Mouse (Mus musculus): ENCODE results near the gene Sipa1l2. TPM values are rescaled to one million over a fixed set of nuclear protein-coding genes. Genes with fewer than 3 reads are reported as not detected.

Gene Sipa1l2
- total RNA-seq, 2 experiments from 2014 or later, result 37.7 to 41.5 TPM

DNA sequence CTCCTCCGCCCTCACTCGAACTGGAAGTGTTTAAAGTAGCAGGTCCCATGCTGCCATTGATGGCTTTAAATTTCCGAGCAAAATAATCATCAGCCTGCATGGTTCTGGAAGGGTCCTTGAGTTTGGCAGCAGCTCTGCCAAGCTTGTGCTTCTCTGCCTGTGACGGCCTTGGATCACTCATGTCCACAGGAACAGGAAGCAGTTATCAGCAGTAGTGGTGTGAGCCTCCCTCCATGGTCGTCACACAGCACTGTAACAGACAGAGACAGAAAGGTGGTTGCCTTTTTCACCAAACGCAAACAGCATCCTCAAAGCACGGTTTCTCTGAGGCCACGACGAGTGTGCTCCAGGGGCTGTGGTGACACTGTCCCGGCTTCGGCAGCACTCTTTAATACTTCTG is 77.2 kb downstream of the Sipa1l2 start:
- intact Hi-C loops (cut with DNase I), result no loop called here

DNA sequence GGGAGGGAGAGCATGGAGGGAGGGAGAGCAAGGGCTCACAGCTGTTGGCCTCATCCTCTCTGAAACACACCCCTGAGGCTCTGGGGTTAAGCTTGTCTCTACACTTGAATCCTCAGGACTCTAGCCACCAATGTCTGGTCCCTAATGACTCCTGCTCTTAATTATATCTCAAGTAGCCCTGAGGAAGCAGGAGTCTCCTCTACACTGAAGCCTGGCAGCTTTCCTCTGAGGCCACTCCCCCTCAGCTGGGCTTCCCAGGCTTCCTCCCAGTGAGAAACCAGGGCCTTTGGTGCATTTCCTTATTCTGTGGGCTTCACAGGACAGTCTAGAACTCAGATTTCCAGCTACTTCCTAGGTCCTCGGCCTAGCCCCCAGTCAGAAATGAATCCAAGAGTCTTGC is 80.9 kb downstream of the Sipa1l2 start:
- intact Hi-C loops (cut with DNase I), result no loop called here
- no peak for DNase-seq (ENCODE audit: low spot score in 2 of 2)

More for the DNA sequence above, 77.2 kb downstream of the Sipa1l2 start:
- DNase-seq (ENCODE audit: low spot score in 2 of 2), result no peak

DNA sequence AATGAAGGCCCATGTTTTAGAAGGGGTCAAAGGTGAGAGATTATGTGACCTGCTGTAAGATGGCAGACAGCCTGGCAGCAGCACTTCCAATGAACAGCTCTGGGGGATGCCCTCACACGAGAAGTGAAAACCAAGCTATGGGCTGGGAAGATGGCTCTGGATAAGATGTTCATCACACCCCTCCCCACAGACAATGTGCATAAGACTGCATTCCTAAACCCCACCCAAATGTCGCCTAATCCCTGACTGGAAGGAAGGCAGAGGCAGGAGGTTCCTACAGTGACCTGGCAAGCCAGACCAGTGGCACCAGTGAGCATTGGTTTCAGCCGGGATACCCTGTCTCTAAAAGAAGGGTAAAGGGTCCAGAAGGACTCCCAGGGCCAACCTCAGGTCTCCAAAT is 83.9 kb downstream of the Sipa1l2 start:
- DNase-seq (ENCODE audit: low spot score in 2 of 2), result no peak
- intact Hi-C loops (cut with DNase I), result no loop called here

DNA sequence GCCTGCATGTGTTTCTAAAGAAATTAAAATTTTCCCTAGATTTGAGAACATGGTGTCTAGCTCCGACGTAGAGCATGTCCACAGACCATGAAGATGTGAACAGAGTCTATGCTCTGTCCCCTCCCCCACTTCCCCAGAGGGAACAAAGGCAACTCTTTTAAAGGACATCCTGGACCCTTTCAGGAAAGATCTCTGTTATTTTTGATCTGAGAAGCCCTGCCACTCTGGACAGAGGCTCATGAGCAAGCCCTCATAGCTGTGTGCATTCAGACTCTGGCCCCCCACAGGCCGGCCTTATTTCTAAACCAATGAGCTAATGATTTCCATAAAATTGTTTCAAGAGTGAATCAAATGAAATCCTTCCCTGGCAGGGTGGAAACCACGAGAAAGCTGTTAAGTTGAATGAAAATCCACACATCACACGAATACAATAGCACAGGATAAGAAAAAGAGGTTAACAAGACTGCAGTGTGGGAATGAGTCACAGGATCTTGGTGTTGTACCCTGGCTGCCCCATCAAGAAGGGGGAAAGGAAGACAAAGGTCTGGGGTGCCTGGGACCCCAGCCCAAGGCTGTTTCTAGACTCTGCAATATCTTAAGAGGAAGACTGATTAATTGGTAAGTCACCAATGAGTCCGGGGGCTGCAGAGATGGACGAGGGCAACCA is 84.9 kb downstream of the Sipa1l2 start:
- DNase-seq (ENCODE audit: low spot score in 2 of 2), result no peak
- intact Hi-C loops (cut with DNase I), result no loop called here

DNA sequence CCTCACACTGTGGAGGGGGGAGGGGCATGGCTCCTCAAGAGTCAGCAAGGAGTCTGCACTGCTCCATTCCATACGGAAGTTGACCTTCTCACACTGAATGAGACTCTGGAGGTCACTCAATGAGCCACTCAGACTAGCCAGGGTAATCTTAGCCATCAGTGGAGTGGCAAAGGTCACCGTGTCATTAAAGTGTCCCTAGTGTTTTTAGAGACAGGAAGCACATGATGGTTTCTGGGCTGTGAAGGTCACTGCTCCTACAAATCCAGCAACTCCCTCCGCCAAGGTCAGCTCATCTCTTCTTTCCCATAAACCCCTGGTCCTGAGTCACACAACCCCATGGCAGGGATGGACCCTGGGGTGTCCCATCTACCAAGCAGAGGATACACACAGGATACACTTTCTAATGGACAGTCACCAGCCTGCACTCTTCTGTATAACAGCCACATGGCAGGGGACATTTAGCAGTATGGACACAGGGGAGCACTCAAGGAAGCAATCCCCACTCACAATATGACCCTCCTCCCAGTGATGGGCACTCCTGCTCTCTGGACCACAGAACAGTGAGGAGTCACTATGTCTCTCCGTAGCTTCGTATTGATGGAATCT is 87.0 kb downstream of the Sipa1l2 start:
- DNase-seq (ENCODE audit: low spot score in 2 of 2), result no peak
- intact Hi-C loops (cut with DNase I), result no loop called here

DNA sequence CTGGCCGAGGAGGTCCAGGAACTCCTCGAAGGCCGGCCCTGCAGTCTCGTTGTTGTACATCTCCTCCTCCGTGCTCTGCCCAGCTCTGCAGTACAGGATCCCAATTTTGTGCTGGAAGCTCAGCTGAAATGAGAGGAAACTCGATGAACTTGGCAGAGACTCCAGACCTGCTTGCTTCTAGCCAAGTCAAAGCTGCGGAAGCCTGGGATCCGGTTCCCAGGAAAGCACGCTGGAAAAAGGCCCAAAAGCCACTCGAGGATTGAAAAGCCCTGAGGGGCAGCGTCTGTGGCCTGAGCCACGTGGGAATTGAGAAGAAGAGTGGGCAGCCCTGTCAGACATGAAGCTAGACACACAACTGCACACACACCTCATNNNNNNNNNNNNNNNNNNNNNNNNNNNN is 94.7 kb downstream of the Sipa1l2 start:
- intact Hi-C loops (cut with DNase I), result no loop called here
- peak; percentile 22 to 55 for DNase-seq (ENCODE audit: low spot score in 2 of 2)

DNA sequence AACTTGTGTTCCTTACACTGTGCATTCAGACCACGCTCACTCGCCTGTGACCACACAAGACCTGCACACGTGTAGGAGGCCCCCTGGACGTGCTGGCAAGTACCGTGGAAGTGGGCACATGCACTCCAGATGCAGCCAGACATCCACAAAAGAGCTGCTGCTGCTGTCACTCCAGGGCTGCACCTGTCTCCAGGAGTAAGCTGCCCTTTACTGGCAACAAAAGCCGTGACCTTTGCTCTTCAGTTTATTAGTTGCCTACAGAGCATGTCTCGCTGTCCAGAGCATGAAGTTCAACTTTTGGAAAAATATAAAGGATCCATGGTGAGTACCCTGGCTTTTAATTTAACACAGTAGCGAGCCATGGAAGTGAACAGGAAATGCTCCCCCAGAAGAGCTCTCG is 98.2 kb downstream of the Sipa1l2 start:
- DNase-seq (ENCODE audit: low spot score in 2 of 2), result no peak
- intact Hi-C loops (cut with DNase I), result no loop called here

DNA sequence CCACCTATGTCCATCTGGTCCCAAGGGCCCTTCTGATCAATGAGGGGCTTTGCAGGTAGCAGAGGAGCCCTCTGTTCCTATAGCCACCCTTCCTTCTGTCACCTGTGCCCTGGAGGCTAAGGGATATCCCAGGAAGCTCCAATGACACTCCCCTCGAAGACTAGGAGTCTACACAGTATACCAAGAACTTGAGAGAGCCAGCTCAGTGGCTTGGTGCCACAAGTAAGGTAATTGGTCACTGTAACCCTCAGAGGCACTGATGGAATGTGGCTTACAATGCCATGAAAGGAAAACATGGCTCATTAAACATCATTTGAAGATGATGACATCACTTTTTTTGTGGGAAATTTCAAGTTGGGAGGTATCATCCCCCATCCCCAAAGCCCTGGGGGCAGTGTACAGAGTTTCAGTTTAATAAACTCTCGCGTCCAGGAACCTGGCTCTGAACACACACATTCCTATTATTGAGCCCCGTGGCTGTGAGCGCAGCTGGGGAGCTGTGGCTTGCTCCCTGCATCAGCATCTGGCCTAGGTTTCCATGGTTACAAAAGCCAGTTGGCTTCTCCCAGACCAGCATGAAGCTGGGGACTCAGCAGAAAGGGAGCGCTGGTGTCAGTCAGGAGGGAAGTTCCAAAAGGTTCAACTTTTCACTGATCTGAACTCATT is 104.3 kb downstream of the Sipa1l2 start:
- intact Hi-C loops (cut with DNase I), result no loop called here
- no peak for DNase-seq (ENCODE audit: low spot score in 2 of 2)

DNA sequence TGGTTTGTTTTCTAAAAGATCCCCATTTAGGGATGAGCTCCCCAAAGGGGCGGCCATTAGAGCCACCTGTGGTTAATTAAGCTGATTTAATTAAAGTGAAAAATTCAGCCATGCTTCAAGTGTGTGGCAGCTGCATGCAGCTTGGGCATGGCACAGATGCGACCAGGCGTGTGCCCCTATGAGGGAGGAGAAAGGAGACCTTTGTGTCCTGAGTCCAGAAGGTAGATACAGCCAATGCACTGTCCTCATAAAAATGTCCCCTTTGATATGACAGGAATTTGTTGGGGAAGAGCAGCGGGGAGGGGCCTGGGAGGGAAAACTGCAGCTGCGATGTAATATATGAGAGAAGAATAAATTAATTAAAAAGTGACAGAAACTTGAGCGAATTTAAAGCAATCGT is 106.7 kb downstream of the Sipa1l2 start:
- intact Hi-C loops (cut with DNase I), result no loop called here
- no peak for DNase-seq (ENCODE audit: low spot score in 2 of 2)

DNA sequence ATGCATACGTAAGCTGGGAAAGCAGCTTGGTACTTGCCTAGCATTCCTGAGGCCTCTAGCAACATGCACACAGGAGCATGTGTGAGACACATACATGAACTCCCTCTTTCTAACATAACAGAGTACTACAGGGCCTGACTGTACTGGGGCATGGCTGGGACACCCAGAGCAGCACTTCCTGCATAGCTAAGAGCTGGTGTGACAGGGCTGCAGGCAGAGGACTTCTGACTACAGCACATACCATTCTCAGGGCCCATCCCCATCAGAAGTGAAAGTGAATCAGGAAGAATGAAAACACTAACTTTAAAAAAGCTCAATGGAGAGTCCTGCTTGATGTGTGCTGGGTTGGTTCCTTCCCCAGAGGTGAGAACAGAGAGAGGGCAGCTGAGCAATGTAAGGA is 108.1 kb downstream of the Sipa1l2 start:
- intact Hi-C loops (cut with DNase I), result no loop called here
- DNase-seq (ENCODE audit: low spot score in 2 of 2), result no peak

DNA sequence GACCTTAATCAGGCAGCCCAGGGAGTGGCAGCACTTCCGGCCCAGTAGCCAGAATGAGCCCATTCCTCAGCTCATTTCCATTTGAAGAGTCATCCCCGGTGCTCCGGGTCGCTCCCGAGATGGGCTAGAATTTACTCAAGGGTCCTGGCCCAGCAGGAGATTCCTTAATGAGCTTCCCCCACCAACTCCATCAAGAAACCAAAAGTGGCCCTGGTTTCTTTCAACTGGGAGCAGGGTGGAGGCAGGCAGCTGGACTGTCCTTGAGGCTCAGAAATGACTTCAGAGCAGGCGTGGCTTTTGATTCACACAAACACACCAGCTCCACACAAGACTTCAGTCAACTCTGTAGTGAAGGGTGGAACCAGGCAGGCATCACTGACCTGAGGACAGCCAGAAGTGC is 109.0 kb downstream of the Sipa1l2 start:
- no peak for DNase-seq (ENCODE audit: low spot score in 2 of 2)
- intact Hi-C loops (cut with DNase I), result no loop called here

DNA sequence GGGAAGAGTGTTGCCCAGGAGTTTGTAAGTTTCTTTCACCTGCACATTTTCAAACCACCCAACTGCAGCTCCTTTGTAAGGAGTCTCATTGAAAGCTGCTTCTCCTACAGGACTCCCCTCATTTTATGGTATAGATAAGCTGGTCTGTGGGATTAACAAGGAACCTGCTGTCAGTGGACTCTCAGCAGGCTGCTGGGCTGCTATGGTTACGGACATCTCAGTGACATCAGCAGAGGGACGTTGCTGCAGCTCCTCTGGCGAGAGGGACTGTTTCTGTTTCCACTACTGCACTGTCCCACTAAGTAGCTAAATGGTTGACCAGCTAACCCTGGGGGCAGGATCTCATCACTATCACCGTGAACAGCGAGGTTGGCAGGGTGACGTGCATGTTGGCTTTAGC is 120.6 kb downstream of the Sipa1l2 start:
- no peak for DNase-seq (ENCODE audit: low spot score in 2 of 2)
- intact Hi-C loops (cut with DNase I), result no loop called here

DNA sequence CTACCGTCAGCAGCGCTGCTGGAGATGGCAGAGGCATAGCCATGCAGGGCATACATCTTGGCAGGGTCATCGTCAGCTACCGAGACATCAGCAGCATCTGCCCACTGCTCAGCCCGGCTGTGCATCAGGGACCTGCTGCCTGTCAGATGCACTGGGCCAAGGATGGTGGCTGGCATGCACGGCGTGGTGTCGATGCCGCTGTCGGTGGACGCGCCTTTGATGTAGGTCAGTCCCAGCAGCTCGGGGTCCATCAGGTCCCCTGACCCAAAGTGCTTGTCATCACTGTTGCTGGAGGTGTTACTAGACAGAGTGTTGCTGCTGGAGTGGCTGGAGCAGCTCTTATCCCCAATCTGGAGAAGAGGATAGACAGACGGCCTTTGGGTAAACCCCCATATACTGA is 122.1 kb downstream of the Sipa1l2 start:
- intact Hi-C loops (cut with DNase I), result no loop called here
- DNase-seq (ENCODE audit: low spot score in 2 of 2), result no peak

DNA sequence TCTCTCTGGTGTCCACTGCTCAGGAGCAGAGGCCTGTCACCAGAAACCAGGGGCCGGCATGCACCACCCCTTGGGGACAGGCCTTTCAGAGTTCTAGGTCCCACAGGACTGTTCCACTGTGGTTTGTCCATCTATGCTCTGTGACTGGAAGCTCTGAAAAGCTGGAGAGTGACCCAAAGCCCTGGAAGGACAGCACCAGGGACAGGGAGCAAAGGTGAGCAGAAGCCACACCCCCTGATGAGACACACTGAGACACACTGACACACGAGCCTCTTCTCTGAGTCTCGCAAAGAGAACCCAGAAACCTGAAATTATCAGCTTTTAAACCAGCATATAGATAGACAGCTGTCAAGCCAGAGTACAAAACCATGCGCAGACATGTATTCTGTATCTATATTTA is 123.4 kb downstream of the Sipa1l2 start:
- intact Hi-C loops (cut with DNase I), result no loop called here
- no peak for DNase-seq (ENCODE audit: low spot score in 2 of 2)

DNA sequence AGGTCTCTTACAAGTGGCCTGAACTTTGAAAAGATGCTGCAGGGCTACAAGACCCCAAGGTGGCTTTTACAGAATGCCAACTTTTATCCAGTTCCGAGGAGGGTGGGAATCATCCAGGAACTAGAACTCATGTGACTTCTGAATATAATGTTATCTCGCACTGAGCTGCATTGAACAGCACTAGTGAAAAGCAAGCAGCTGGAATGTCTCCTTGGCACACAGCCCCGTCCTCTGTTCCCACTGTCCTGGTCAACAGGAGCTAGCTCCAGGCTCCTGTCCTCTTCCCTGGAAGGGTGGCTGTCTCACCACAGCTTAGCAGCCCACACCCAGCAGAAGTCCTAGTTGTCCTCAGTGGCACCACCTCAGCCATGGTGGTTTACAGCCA is 124.4 kb downstream of the Sipa1l2 start:
- DNase-seq (ENCODE audit: low spot score in 2 of 2), result no peak
- intact Hi-C loops (cut with DNase I), result no loop called here

DNA sequence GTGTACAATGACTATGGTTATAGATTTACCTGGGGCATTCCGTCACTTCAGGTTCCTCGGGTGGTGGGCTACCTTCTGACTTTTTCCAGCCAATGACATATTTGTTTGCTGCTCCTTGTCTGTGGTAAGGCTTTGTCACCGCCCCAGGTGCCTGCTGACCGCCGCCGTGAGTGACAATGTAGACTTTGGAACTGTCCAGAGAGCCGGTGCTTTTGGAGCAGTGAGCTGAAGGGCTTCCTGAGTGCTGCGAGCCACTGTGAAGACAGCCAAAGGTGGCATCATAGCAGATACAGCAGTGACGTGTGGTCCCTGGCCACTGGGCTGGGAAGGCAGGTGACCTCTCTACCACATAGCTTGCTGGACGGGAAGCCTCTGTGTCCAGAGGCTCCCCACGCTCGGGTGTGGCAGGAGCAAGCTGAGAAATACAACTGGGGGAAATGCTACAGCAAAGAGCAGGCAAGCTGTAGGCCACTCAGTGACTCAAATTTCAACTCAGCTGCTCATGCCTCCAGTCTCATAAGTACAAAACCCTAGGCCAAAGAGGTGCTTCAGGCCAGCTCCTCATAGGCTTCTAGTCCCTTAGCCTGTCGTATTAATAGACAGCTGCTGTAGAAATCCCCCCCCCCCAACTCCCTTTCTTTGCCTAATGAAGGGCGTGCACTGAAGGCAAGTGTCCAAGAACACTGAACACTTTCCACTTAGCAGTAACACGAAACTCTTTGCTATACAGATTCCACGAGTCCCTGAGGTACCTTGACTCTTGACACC is 125.0 kb downstream of the Sipa1l2 start:
- intact Hi-C loops (cut with DNase I), result no loop called here
- DNase-seq (ENCODE audit: low spot score in 2 of 2), result no peak

DNA sequence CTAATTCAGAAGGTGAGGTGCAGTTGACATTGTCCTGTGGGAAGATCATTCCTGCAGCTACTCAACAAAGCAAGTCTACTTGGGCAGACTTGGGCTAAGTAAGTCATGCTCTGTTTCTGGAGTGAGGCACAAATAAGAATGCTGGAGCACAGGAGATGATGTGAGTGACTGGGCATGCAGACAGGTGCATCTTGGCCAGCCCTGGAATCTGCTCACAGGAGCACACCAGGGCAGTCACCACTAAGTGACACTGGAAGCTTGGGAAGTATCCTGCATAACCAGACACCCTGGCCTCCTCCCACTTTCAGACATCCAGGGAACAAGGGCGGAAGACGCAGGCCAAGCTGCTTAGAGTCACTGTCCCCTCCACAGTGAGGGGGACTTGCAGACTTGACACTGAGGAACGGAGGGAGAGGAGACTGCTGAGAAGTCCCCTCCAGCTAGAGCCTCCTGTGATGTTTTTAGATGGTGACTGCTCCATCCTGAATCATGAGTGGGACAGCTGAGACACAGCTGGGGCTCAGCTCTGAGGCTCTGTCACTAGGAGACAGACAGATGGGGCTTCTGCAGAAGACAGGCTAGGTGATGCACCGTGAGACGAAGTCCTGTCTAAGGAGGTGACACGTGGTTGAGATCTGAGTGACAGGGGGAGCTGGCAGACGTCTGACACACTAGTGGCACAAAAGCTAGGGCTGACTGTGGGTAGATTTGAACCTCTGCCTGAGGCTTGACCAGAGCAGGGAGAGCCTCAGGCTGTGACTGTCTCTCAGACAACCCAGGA is 134.1 kb downstream of the Sipa1l2 start:
- no peak for DNase-seq (ENCODE audit: low spot score in 2 of 2)
- intact Hi-C loops (cut with DNase I), result no loop called here

DNA sequence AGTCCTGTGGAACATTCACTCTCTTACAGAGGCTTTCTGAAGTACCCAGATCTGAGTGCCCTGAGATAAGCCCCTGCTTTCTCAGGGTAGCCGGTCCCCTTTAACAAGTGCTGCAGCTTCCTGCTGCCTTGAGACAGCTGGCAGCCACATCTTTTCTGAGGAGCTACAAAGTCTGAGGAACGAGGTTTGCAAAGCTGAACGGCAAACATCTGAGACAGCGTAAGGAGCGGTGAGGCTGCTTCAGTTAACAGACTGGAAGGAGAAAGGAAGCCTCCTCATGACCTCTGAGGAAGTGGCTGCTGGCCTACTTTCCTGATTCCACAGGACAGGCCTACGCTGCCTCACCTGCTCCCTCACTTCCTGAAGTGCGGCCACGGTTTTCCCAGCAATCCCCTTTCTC is 135.5 kb downstream of the Sipa1l2 start:
- DNase-seq (ENCODE audit: low spot score in 2 of 2), result no peak
- intact Hi-C loops (cut with DNase I), result no loop called here

DNA sequence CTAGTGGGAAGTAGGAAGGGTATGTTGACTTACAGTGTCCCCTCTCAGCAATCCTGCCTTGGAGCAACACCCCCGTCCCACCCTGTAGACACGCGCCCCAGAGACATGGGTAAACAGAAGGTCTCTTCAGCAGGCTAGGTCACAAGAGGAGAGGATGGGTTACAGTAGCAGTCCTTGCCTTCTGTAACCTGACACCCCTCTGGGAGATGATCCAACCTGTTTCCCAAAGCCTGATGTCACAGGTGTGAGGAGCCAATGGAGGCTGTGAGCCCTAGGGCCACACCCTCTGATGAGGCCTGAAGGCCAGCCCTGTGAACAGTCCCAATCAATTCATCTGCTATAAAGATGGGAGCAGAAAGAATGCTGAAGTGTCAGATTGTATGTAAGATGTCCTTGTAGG is 138.3 kb downstream of the Sipa1l2 start:
- DNase-seq (ENCODE audit: low spot score in 2 of 2), result no peak
- intact Hi-C loops (cut with DNase I), result no loop called here

DNA sequence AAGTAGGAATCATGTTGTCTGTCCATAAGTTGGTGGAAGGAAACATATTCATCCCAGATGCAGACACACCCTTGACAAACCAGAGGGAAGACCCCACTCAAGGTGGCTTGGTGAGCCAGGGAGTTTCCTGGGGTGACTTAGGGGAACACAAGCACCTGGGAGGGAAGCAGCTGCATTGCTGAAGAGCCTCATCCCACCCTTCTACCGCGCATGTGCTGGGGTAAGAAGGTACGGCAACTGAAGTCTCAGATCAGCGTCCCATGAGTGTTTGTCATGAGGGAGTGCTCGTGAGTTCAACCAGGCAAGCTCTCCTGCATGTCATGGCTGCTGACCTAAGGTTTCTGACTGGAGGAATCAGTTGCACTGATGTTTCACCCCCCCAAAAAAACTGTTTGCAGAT is 138.8 kb downstream of the Sipa1l2 start:
- intact Hi-C loops (cut with DNase I), result no loop called here

More for the DNA sequence above, 138.8 kb downstream of the Sipa1l2 start:
- DNase-seq (ENCODE audit: low spot score in 2 of 2), result no peak
